Mouse (Mus musculus) G1E (cell line): ENCODE measurements around the gene Tfe3. TPM values are rescaled to one million over a fixed set of nuclear protein-coding genes. Genes with fewer than 3 reads are reported as not detected.

Experiments
- ATAC-seq: 2 replicates; pipeline ENCODE4 v1.8.0; 2016; ENCODE audit warnings: mild to moderate bottlenecking; ENCODE audit not compliant: insufficient number of reproducible peaks, poor library complexity, low FRiP score, severe bottlenecking; ENCODE audit errors: extremely low read depth
- DNase-seq: peaks from one replicate; pipeline ENCODE4 v3.0.0; 2012; ENCODE audit warnings: low spot score
- H3K27me3 ChIP-seq: 2 replicates; pipeline ENCODE4 v1.6.1; 2012; ENCODE audit warnings: mild to moderate bottlenecking, low read length, inconsistent platforms; ENCODE audit not compliant: insufficient read depth
- H3K36me3 ChIP-seq: replicated peaks from 2 replicates; pipeline ENCODE3; 2012; ENCODE audit warnings: mild to moderate bottlenecking, inconsistent platforms
- H3K4me1 ChIP-seq: 2 replicates; pipeline ENCODE4 v1.6.1; 2012; ENCODE audit warnings: low read depth, low read length, inconsistent platforms, mixed read lengths; ENCODE audit not compliant: insufficient read depth
- H3K4me3 ChIP-seq: 2 replicates; pipeline ENCODE4 v1.5.1; 2012; ENCODE audit warnings: low read depth, mild to moderate bottlenecking, inconsistent platforms, low read length, moderate library complexity, mixed read lengths
- H3K9me3 ChIP-seq: replicated peaks from 2 replicates; pipeline ENCODE4 v1.6.1; 2012; ENCODE audit warnings: inconsistent platforms
- CTCF ChIP-seq: IDR thresholded peaks from 2 replicates; pipeline ENCODE4 v1.5.1; 2012; ENCODE audit warnings: low read depth, low read length, inconsistent platforms, mixed read lengths
- GATA1 ChIP-seq: IDR thresholded peaks from 2 replicates; pipeline ENCODE4 v1.6.1; 2012; ENCODE audit warnings: borderline replicate concordance, low read length, inconsistent platforms, mixed read lengths
- GATA2 ChIP-seq: IDR thresholded peaks from 2 replicates; pipeline ENCODE4 v1.6.1; 2012; ENCODE audit warnings: low read depth, low read length, inconsistent platforms, borderline replicate concordance
- POLR2AphosphoS5 ChIP-seq: IDR thresholded peaks from 2 replicates; pipeline ENCODE4 v1.6.1; 2012; ENCODE audit warnings: low read depth, low read length, inconsistent platforms; ENCODE audit not compliant: insufficient replicate concordance
- TAL1 ChIP-seq: conservative IDR thresholded peaks from 2 replicates; pipeline ENCODE4 v1.6.1; 2012; ENCODE audit warnings: low read depth, low read length, inconsistent platforms, mixed read lengths
- polyA plus RNA-seq: library from polyadenylated mRNA; stranded (reverse); fragments of >175 nt; gene quantifications from 2 replicates; pipeline ENCODE4 v1.2.3, GENCODE M21; 2012
- total RNA-seq, 2 experiments: library from RNA; stranded (forward) in 1 of 2; stranded (reverse) in 1 of 2; fragments of 200-1000 nt in 1 of 2; fragments of >200 nt in 1 of 2; fragmentation: Nextera tagmentation in 1 of 2; gene quantifications; 2 replicates each; pipeline ENCODE4 v1.2.3; 2014 to 2017

The Tfe3 gene
- total and polyA plus RNA-seq, 3 experiments = 17.0 to 81.0 (median 65.1) TPM

- no peak overlapping the region for H3K4me3 ChIP-seq
- no peaks in the 10 kb centered on the region for H3K27me3 ChIP-seq
- DNase-seq (no peak), ATAC-seq (no peak)
- H3K4me1 ChIP-seq = peaks cover 30% of the 10 kb centered on the region
- no peaks in the 10 kb centered on the region for H3K9me3 ChIP-seq
- peaks cover 44% of the 10 kb centered on the region for H3K36me3 ChIP-seq
- no peak for TF ChIP-seq GATA1
- no peak for TF ChIP-seq POLR2AphosphoS5
- TF ChIP-seq CTCF = no peak
- no peak for TF ChIP-seq GATA2
- TF ChIP-seq TAL1 = no peak
Measured at GRCm38 (mm10) chrX:7724135-7724534, 38.2 kb upstream of the Tfe3 start.

- no peaks in the 10 kb centered on the region for H3K9me3 ChIP-seq
- no peak overlapping the region for H3K4me3 ChIP-seq
- ATAC-seq (no peak), DNase-seq (no peak)
- H3K36me3 ChIP-seq = peaks cover 44% of the 10 kb centered on the region
- no peaks in the 10 kb centered on the region for H3K27me3 ChIP-seq
- TF ChIP-seq TAL1 = no peak
- TF ChIP-seq CTCF = no peak
- no peak for TF ChIP-seq GATA1
- TF ChIP-seq GATA2 = no peak
- TF ChIP-seq POLR2AphosphoS5 = no peak
- peaks cover 30% of the 10 kb centered on the region for H3K4me1 ChIP-seq
Measured at GRCm38 (mm10) chrX:7725841-7726240, 36.5 kb upstream of the Tfe3 start.

GRCm38 (mm10) chrX:7727176-7727575, 35.2 kb upstream of the Tfe3 start:
- Histone ChIP-seq H3K9me3 (no peaks in the 10 kb centered on the region), H3K27me3 (no peaks in the 10 kb centered on the region), H3K4me3 (no peak overlapping the region), H3K36me3 (peaks cover 44% of the 10 kb centered on the region), H3K4me1 (peaks cover 30% of the 10 kb centered on the region)
- ATAC-seq = no peak
- DNase-seq = no peak
- TF ChIP-seq GATA1 = no peak
- TF ChIP-seq GATA2 = no peak
- no peak for TF ChIP-seq CTCF
- TF ChIP-seq POLR2AphosphoS5 = no peak
- TF ChIP-seq TAL1 = no peak

- peak; percentile 63 for DNase-seq
- Histone ChIP-seq H3K9me3 (no peaks in the 10 kb centered on the region), H3K27me3 (no peaks in the 10 kb centered on the region), H3K4me3 (peak within 1 kb of the TSS; percentile 72), H3K36me3 (peaks cover 44% of the 10 kb centered on the region), H3K4me1 (peaks cover 29% of the 10 kb centered on the region)
- peak; percentile 94 for ATAC-seq
- TF ChIP-seq TAL1 (no peak), GATA2 (no peak), CTCF (no peak), GATA1 (no peak), POLR2AphosphoS5 (no peak)
Measured at GRCm38 (mm10) chrX:7728215-7728921, 34.0 kb upstream of the Tfe3 start, which contains the start of gene Praf2. Praf2 (plus strand) TSS chrX:7728439.

- Histone ChIP-seq H3K9me3 (no peaks in the 10 kb centered on the region), H3K36me3 (peaks cover 38% of the 10 kb centered on the region), H3K27me3 (no peaks in the 10 kb centered on the region), H3K4me3 (peak overlapping the region; percentile 72), H3K4me1 (peaks cover 29% of the 10 kb centered on the region)
- no peak for ATAC-seq
- no peak for TF ChIP-seq CTCF
- no peak for TF ChIP-seq POLR2AphosphoS5
- no peak for DNase-seq
Measured at GRCm38 (mm10) chrX:7728922-7729265, 33.5 kb upstream of the Tfe3 start.

- TF ChIP-seq CTCF (peak; percentile 23; the same call in 1 of the 2 replicates), GATA2 (no peak)
- peaks cover 33% of the 10 kb centered on the region for H3K36me3 ChIP-seq
- peak; percentile 45 for DNase-seq
- peak overlapping the region; percentile 66 for H3K4me3 ChIP-seq
- H3K27me3 ChIP-seq = no peaks in the 10 kb centered on the region
- peak; percentile 49 for ATAC-seq
- no peaks in the 10 kb centered on the region for H3K9me3 ChIP-seq
- peaks cover 20% of the 10 kb centered on the region for H3K4me1 ChIP-seq
Measured at GRCm38 (mm10) chrX:7733571-7734156, 28.7 kb upstream of the Tfe3 start.
